Mouse (Mus musculus): ENCODE measurements at regions not wholly inside any gene's neighbourhood (a gene's known extent, or its start where the extent isn't known, plus 50 kb on each side); places are given as distances from the start of the nearest gene placed in this dataset.

- Histone ChIP-seq H3K4me3 (ENCODE audit: low read depth, low read length) (no peak overlapping the region), H3K36me3 (ENCODE audit: control insufficient read depth, insufficient read depth, low read length) (no peaks in the 10 kb centered on the region), H3K27me3 (ENCODE audit: control insufficient read depth, insufficient read depth, low read length) (no peaks in the 10 kb centered on the region), H3K4me1 (ENCODE audit: control insufficient read depth, insufficient read depth, insufficient read length, low read length) (no peaks in the 10 kb centered on the region), H3K27ac (ENCODE audit: insufficient read depth, low read depth, low read length) (no peak overlapping the region)
- TF ChIP-seq CTCF (IDR thresholded peaks at IDR 0.05; ENCODE audit: extremely low read depth, insufficient read length, insufficient replicate concordance, low read depth, low read length): no peak
- TF ChIP-seq POLR2A (IDR thresholded peaks at IDR 0.05; ENCODE audit: low read depth, low read length): no peak
- WGBS: 22% methylated on average over 6 of the region's 6 CpGs
Measured at GRCm38 (mm10) chr8:34472846-34473245, 361.3 kb upstream of the Gm10131 start.

DNA sequence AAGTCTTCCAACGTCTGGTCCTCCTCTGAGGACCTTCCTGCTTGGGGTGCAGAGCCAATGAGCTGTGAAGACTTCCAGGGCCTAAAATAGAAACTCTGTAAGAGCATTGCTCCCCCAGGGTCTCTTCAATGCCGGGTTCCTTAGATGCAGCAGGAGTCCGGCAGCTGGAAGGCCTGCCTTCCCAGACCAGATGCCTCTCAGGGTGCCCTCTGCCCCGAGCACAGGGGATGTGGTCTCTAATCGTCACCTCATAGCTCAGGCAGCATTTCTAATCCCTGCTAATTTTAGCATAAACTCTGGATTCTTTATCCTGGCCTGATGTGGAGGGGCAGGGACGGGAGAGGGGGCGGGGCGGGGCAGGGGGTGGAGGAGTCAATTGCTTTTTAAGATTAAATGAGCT is 360.9 kb upstream of the Gm10131 start:
- Histone ChIP-seq H3K4me3 (ENCODE audit: low read depth, low read length) (no peak overlapping the region), H3K4me1 (ENCODE audit: control insufficient read depth, insufficient read depth, insufficient read length, low read length) (no peaks in the 10 kb centered on the region), H3K27me3 (ENCODE audit: control insufficient read depth, insufficient read depth, low read length) (no peaks in the 10 kb centered on the region), H3K27ac (ENCODE audit: insufficient read depth, low read depth, low read length) (no peak overlapping the region), H3K36me3 (ENCODE audit: control insufficient read depth, insufficient read depth, low read length) (no peaks in the 10 kb centered on the region)
- WGBS: 43% methylated on average over 8 of the region's 8 CpGs
- TF ChIP-seq POLR2A (IDR thresholded peaks at IDR 0.05; ENCODE audit: low read depth, low read length) (no peak), CTCF (IDR thresholded peaks at IDR 0.05; ENCODE audit: extremely low read depth, insufficient read length, insufficient replicate concordance, low read depth, low read length) (no peak)

DNA sequence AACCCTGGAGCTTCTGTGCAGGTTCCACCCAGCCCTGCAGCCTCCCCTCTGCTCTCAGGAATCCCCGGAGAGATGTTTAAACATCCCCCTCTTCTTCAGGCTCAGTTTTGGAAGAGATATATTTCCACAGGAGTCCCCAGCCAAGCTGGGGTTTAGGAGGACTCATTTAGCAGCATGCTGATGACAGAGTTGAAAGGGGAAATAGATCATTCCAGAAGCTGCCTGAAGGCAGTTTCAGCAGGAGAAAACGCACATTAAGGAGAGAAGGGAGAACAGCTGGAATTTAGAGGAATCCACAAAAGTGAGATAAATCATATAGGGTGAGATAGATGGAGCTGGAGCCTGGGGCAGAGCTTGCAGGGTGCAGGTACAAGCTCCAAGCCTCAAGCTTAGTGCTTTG is 357.6 kb upstream of the Gm10131 start:
- H3K27ac ChIP-seq (ENCODE audit: insufficient read depth, low read depth, low read length): no peak overlapping the region
- H3K4me3 ChIP-seq (ENCODE audit: low read depth, low read length): no peak overlapping the region
- H3K36me3 ChIP-seq (ENCODE audit: control insufficient read depth, insufficient read depth, low read length): no peaks in the 10 kb centered on the region
- H3K4me1 ChIP-seq (ENCODE audit: control insufficient read depth, insufficient read depth, insufficient read length, low read length): no peaks in the 10 kb centered on the region
- no peaks in the 10 kb centered on the region for H3K27me3 ChIP-seq (ENCODE audit: control insufficient read depth, insufficient read depth, low read length)
- WGBS: 83% methylated on average over 2 of the region's 2 CpGs
- TF ChIP-seq POLR2A (IDR thresholded peaks at IDR 0.05; ENCODE audit: low read depth, low read length) (no peak), CTCF (IDR thresholded peaks at IDR 0.05; ENCODE audit: extremely low read depth, insufficient read length, insufficient replicate concordance, low read depth, low read length) (no peak)

- no peak overlapping the region for H3K27ac ChIP-seq (ENCODE audit: insufficient read depth, low read depth, low read length)
- no peaks in the 10 kb centered on the region for H3K27me3 ChIP-seq (ENCODE audit: control insufficient read depth, insufficient read depth, low read length)
- 72% methylated on average over 5 of the region's 5 CpGs for WGBS
- H3K4me1 ChIP-seq (ENCODE audit: control insufficient read depth, insufficient read depth, insufficient read length, low read length): no peaks in the 10 kb centered on the region
- TF ChIP-seq POLR2A (IDR thresholded peaks at IDR 0.05; ENCODE audit: low read depth, low read length) (no peak), CTCF (IDR thresholded peaks at IDR 0.05; ENCODE audit: extremely low read depth, insufficient read length, insufficient replicate concordance, low read depth, low read length) (no peak)
- no peak overlapping the region for H3K4me3 ChIP-seq (ENCODE audit: low read depth, low read length)
- H3K36me3 ChIP-seq (ENCODE audit: control insufficient read depth, insufficient read depth, low read length): no peaks in the 10 kb centered on the region
Measured at GRCm38 (mm10) chr8:34466786-34467364, 355.3 kb upstream of the Gm10131 start.

- H3K4me3 ChIP-seq (ENCODE audit: low read depth, low read length): no peak overlapping the region
- H3K27ac ChIP-seq (ENCODE audit: insufficient read depth, low read depth, low read length): no peak overlapping the region
- TF ChIP-seq POLR2A (IDR thresholded peaks at IDR 0.05; ENCODE audit: low read depth, low read length): no peak
- no peak for TF ChIP-seq CTCF (IDR thresholded peaks at IDR 0.05; ENCODE audit: extremely low read depth, insufficient read length, insufficient replicate concordance, low read depth, low read length)
- H3K27me3 ChIP-seq (ENCODE audit: control insufficient read depth, insufficient read depth, low read length): no peaks in the 10 kb centered on the region
- no peaks in the 10 kb centered on the region for H3K36me3 ChIP-seq (ENCODE audit: control insufficient read depth, insufficient read depth, low read length)
- WGBS: 95% methylated on average over 1 of the region's 1 CpGs
- H3K4me1 ChIP-seq (ENCODE audit: control insufficient read depth, insufficient read depth, insufficient read length, low read length): no peaks in the 10 kb centered on the region
Measured at GRCm38 (mm10) chr8:34465398-34465797, 353.9 kb upstream of the Gm10131 start.

- no peaks in the 10 kb centered on the region for H3K27me3 ChIP-seq (ENCODE audit: control insufficient read depth, insufficient read depth, low read length)
- no peaks in the 10 kb centered on the region for H3K4me1 ChIP-seq (ENCODE audit: control insufficient read depth, insufficient read depth, insufficient read length, low read length)
- H3K4me3 ChIP-seq (ENCODE audit: low read depth, low read length): no peak overlapping the region
- H3K27ac ChIP-seq (ENCODE audit: insufficient read depth, low read depth, low read length): no peak overlapping the region
- no peaks in the 10 kb centered on the region for H3K36me3 ChIP-seq (ENCODE audit: control insufficient read depth, insufficient read depth, low read length)
- no peak for TF ChIP-seq POLR2A (IDR thresholded peaks at IDR 0.05; ENCODE audit: low read depth, low read length)
- no peak for TF ChIP-seq CTCF (IDR thresholded peaks at IDR 0.05; ENCODE audit: extremely low read depth, insufficient read length, insufficient replicate concordance, low read depth, low read length)
- WGBS: 82% methylated on average over 5 of the region's 5 CpGs
Measured at GRCm38 (mm10) chr8:34462262-34462661, 350.7 kb upstream of the Gm10131 start.

DNA sequence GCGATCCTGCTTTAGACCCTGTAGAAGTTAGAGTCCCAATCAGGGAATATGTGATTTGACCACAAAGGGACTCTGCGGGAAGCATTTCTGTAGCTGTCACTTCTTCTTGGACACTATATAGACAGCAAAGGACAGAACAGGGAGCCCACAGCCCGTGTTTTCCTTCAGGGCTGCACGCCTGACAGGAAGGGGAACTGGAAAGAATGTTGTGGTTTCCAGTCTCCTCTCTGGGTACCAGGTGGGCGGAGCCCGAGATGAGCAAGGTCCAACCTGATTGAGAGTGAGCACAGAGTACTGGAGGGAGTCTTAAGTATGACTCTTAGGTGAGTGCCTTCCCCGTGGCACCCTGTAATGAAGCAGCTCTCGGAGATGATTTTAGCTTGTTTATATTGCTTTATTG is 346.8 kb upstream of the Gm10131 start:
- Histone ChIP-seq H3K36me3 (ENCODE audit: control insufficient read depth, insufficient read depth, low read length) (no peaks in the 10 kb centered on the region), H3K4me1 (ENCODE audit: control insufficient read depth, insufficient read depth, insufficient read length, low read length) (no peaks in the 10 kb centered on the region), H3K27me3 (ENCODE audit: control insufficient read depth, insufficient read depth, low read length) (no peaks in the 10 kb centered on the region), H3K27ac (ENCODE audit: insufficient read depth, low read depth, low read length) (no peak overlapping the region), H3K4me3 (ENCODE audit: low read depth, low read length) (no peak overlapping the region)
- WGBS: 52% methylated on average over 8 of the region's 8 CpGs
- no peak for TF ChIP-seq CTCF (IDR thresholded peaks at IDR 0.05; ENCODE audit: extremely low read depth, insufficient read length, insufficient replicate concordance, low read depth, low read length)
- no peak for TF ChIP-seq POLR2A (IDR thresholded peaks at IDR 0.05; ENCODE audit: low read depth, low read length)
